In genomic region chr9:71307106-71307789, GRCm38 (mm10) we compare ENCODE assay signal across 14 mouse cellular contexts.
"Had no signal": no experiment of that assay in that cellular context is flagged by ENCODE, and none has a peak within 500 bp of the region (broad histone marks: within the 10 kb centered on the region; RNA-seq: fewer than 3 reads in every experiment).

No protein-coding gene starts in this region.

- H3K9me3 ChIP-seq: limb, embryonic 15.5 days; liver, embryonic 12.5 days; midbrain, embryonic 10.5 days; neural tube, embryonic 15.5 days had no signal

- H3K4me3 ChIP-seq: limb, embryonic 15.5 days; liver, embryonic 12.5 days; midbrain, embryonic 10.5 days; myocyte; neural tube, embryonic 15.5 days had no signal

- ATAC-seq: liver, embryonic 12.5 days had no signal

- H3K4me1 ChIP-seq: limb, embryonic 15.5 days; liver, embryonic 12.5 days; midbrain, embryonic 10.5 days; neural tube, embryonic 15.5 days had no signal

- H3K27me3 ChIP-seq: liver, embryonic 12.5 days; neural tube, embryonic 15.5 days had no signal

- DNase-seq: kidney, adult 2 months; kidney, postnatal 14 days; lung, embryonic 14.5 days; lung, postnatal 10 days; midbrain, embryonic 14.5 days; right cerebral cortex, adult 18-20 months; right cerebral cortex, postnatal 25 days; thymus, adult 2 months; thymus, postnatal 25 days had no signal

- H3K36me3 ChIP-seq: limb, embryonic 15.5 days; liver, embryonic 12.5 days; midbrain, embryonic 10.5 days; neural tube, embryonic 15.5 days had no signal

- H3K4me2 ChIP-seq: limb, embryonic 15.5 days; liver, embryonic 12.5 days; lung, embryonic 14.5 days; neural tube, embryonic 15.5 days had no signal

- H3K9ac ChIP-seq: limb, embryonic 15.5 days; liver, embryonic 12.5 days; lung, embryonic 14.5 days; neural tube, embryonic 15.5 days had no signal

- H3K27ac ChIP-seq: limb, embryonic 15.5 days; liver, embryonic 12.5 days; neural tube, embryonic 15.5 days had no signal
